Mouse (Mus musculus): Measurements from ENCODE around the gene Gm20458.

DNA sequence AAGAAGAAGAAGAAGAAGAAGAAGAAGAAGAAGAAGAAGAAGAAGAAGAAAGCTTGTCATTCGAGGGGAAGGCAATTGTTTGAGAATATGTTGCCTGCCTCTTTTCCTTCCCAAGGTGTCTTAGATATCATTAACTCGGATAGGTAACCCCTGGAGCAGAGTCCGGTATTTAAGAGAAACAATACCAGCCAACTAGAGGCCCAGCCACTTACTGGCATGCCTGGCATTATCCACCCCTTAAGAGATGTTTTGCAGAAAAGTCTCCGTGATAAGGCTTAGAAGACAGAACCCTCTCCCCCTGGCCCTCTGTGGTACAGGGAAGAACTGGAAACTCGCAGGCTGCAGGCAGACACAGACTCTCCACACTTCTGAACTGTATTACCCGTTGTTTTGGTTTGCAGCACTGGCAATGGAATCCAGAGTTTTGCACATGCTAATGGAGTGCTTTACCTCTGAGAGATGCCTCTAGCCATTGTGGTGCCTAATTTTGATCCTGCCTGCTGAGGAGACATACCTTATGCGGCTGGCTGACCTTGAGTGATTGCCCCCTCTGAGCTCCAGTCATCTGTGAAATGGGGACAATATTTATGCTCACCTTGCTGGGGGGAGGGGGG is 6.8 kb upstream of the Gm20458 start:
- TF ChIP-seq CTCF (IDR thresholded peaks at IDR 0.05; ENCODE audit: low read depth, low read length) (no peak), POLR2A (IDR thresholded peaks at IDR 0.05; ENCODE audit: borderline replicate concordance, low read depth, low read length) (no peak)
